8 mouse cellular contexts compared by ENCODE assay signal in genomic region chr15:78835200-78836085, GRCm38 (mm10). TPM values are rescaled to one million over a fixed set of nuclear protein-coding genes. Genes with fewer than 3 reads are reported as not detected.
DNase-seq lines count a peak whose midpoint lies in the region; ATAC-seq and TF ChIP-seq lines count a peak whose summit lies in the region.

No protein-coding gene starts in this region.

- intact Hi-C loops in left cerebral cortex, postnatal 25 days (cut with DNase I), result no loop called here

- TF ChIP-seq CTCF in brain, embryonic 14.5 days (IDR thresholded peaks at IDR 0.05; ENCODE audit: borderline replicate concordance, extremely low read depth, insufficient read depth, insufficient read length), result no peak

- H3K9me3 ChIP-seq in forebrain, embryonic 15.5 days, result no peaks in the 10 kb centered on the region
- no peaks in the 10 kb centered on the region for H3K9me3 ChIP-seq in hindbrain, embryonic 16.5 days (ENCODE audit: control insufficient read depth, low read length)
- H3K9me3 ChIP-seq in liver, embryonic 12.5 days (replicated peaks), result no peaks in the 10 kb centered on the region

- no peak for ATAC-seq in forebrain, embryonic 15.5 days (replicated peaks)
- ATAC-seq in hindbrain, embryonic 16.5 days, result peak; percentile 55
- peak; percentile 68 for ATAC-seq in liver, embryonic 12.5 days
- peak; percentile 40; the same call in 1 of the 2 replicates for ATAC-seq in monocyte, adult 5-6 weeks (replicated peaks; ENCODE audit: insufficient number of reproducible peaks, low FRiP score, low TSS enrichment, poor library complexity, severe bottlenecking)

- no peak for TF ChIP-seq POLR2A in brain, embryonic 14.5 days (IDR thresholded peaks at IDR 0.05; ENCODE audit: borderline replicate concordance, extremely low read depth, insufficient read depth, insufficient read length, poor library complexity, severe bottlenecking)

- H3K4me1 ChIP-seq in forebrain, embryonic 15.5 days, result peaks cover 41% of the 10 kb centered on the region
- H3K4me1 ChIP-seq in hindbrain, embryonic 16.5 days (ENCODE audit: control insufficient read depth, insufficient read depth, low read depth, low read length), result peaks cover 27% of the 10 kb centered on the region
- peaks cover 68% of the 10 kb centered on the region for H3K4me1 ChIP-seq in liver, embryonic 12.5 days

- no peaks in the 10 kb centered on the region for H3K36me3 ChIP-seq in forebrain, embryonic 15.5 days
- no peaks in the 10 kb centered on the region for H3K36me3 ChIP-seq in hindbrain, embryonic 16.5 days (ENCODE audit: control insufficient read depth, insufficient read depth, low read length)
- no peaks in the 10 kb centered on the region for H3K36me3 ChIP-seq in liver, embryonic 12.5 days

- DNase-seq in MEL-GATA-1-ER (ENCODE audit: extremely low read depth, low read depth), result peak; percentile 76
- peak; percentile 34 for DNase-seq in brain, embryonic 14.5 days (ENCODE audit: low read depth)
- DNase-seq in left cerebral cortex, postnatal 25 days (ENCODE audit: low spot score in 2 of 2), result no peak
- DNase-seq in urinary bladder, postnatal 4 days (ENCODE audit: low spot score in 2 of 2), result no peak

- H3K4me3 ChIP-seq in forebrain, embryonic 15.5 days, result no peak overlapping the region
- no peak overlapping the region for H3K4me3 ChIP-seq in hindbrain, embryonic 16.5 days (ENCODE audit: low read length)
- H3K4me3 ChIP-seq in liver, embryonic 12.5 days, result no peak overlapping the region

- H3K9ac ChIP-seq in forebrain, embryonic 15.5 days (replicated peaks), result no peak overlapping the region
- peak overlapping the region; percentile 44 for H3K9ac ChIP-seq in hindbrain, embryonic 16.5 days (ENCODE audit: low read depth, low read length)
- H3K9ac ChIP-seq in liver, embryonic 12.5 days, result 0 out of 2 replicates have a peak overlapping the region, but pooled peaks have one; percentile 9

- 25% methylated on average over 12 of the region's 12 CpGs for WGBS in forebrain, embryonic 15.5 days
- WGBS in hindbrain, embryonic 16.5 days, result 14% methylated on average over 11 of the region's 12 CpGs
- 11% methylated on average over 12 of the region's 12 CpGs for WGBS in liver, embryonic 12.5 days (ENCODE audit: insufficient replicate concordance)

- peak overlapping the region; percentile 64 for H3K27ac ChIP-seq in forebrain, embryonic 15.5 days (replicated peaks)
- H3K27ac ChIP-seq in hindbrain, embryonic 16.5 days (ENCODE audit: low read depth, low read length), result peak overlapping the region; percentile 78
- H3K27ac ChIP-seq in liver, embryonic 12.5 days, result peak overlapping the region; percentile 80

- no peak overlapping the region for H3K4me2 ChIP-seq in forebrain, embryonic 15.5 days (replicated peaks)
- H3K4me2 ChIP-seq in hindbrain, embryonic 16.5 days (ENCODE audit: low read length), result no peak overlapping the region
- peak overlapping the region; percentile 32 for H3K4me2 ChIP-seq in liver, embryonic 12.5 days

- H3K27me3 ChIP-seq in forebrain, embryonic 15.5 days, result no peaks in the 10 kb centered on the region
- H3K27me3 ChIP-seq in hindbrain, embryonic 16.5 days (replicated peaks; ENCODE audit: control insufficient read depth, insufficient read depth, low read length), result no peaks in the 10 kb centered on the region
- H3K27me3 ChIP-seq in liver, embryonic 12.5 days (replicated peaks), result peaks cover 25% of the 10 kb centered on the region

RNA-seq across cellular contexts. Expression of gene Cdc42ep1, which starts 7.0 kb away (rescaled TPM):
- polyA plus RNA-seq in brain, embryonic 14.5 days (2012; rRNA removed), result 9.3 and 13.5 TPM in 2 replicates
- polyA plus RNA-seq in forebrain, embryonic 15.5 days (2015; fragmentation: Nextera tagmentation; extraction: Ambion mirVana), result 7.6 and 9.0 TPM in 2 replicates
- 15.9 and 17.5 TPM in 2 replicates for polyA plus RNA-seq in hindbrain, embryonic 16.5 days (2015; fragmentation: Nextera tagmentation; extraction: Ambion mirVana)
- polyA plus RNA-seq in liver, embryonic 12.5 days (2016; fragmentation: Nextera tagmentation; extraction: Ambion mirVana), result 17.6 and 18.1 TPM in 2 replicates
- total RNA-seq in monocyte, adult 5-6 weeks (2017), result 0.29 to 1.2 TPM (median 0.75 TPM) in 3 replicates
- 10 to 100 TPM; 11.9 to 13.2 TPM for total RNA-seq in left cerebral cortex, postnatal 25 days (2021)

RNA-seq across cellular contexts. Expression of gene Lgals2, which starts 19.9 kb away (rescaled TPM):
- 0.16 and 0.19 TPM in 2 replicates for polyA plus RNA-seq in brain, embryonic 14.5 days (2012; rRNA removed)
- polyA plus RNA-seq in forebrain, embryonic 15.5 days (2015; fragmentation: Nextera tagmentation; extraction: Ambion mirVana), result not detected in 2 replicates
- polyA plus RNA-seq in hindbrain, embryonic 16.5 days (2015; fragmentation: Nextera tagmentation; extraction: Ambion mirVana), result not detected in 2 replicates
- 7.0 and 9.5 TPM in 2 replicates for polyA plus RNA-seq in liver, embryonic 12.5 days (2016; fragmentation: Nextera tagmentation; extraction: Ambion mirVana)
- total RNA-seq in monocyte, adult 5-6 weeks (2017), result not detected in 3 replicates
- total RNA-seq in left cerebral cortex, postnatal 25 days (2021), result not detected

RNA-seq across cellular contexts. Expression of gene Card10, which starts 32.6 kb away (rescaled TPM):
- 5.1 and 5.5 TPM in 2 replicates for polyA plus RNA-seq in brain, embryonic 14.5 days (2012; rRNA removed)
- 1.3 and 1.7 TPM in 2 replicates for polyA plus RNA-seq in forebrain, embryonic 15.5 days (2015; fragmentation: Nextera tagmentation; extraction: Ambion mirVana)
- 2.5 and 2.8 TPM in 2 replicates for polyA plus RNA-seq in hindbrain, embryonic 16.5 days (2015; fragmentation: Nextera tagmentation; extraction: Ambion mirVana)
- 2.3 and 2.5 TPM in 2 replicates for polyA plus RNA-seq in liver, embryonic 12.5 days (2016; fragmentation: Nextera tagmentation; extraction: Ambion mirVana)
- total RNA-seq in monocyte, adult 5-6 weeks (2017), result 0.21 to 3.7 TPM (median 2.1 TPM) in 3 replicates
- 1 to 10 TPM; 3.9 to 4.2 TPM for total RNA-seq in left cerebral cortex, postnatal 25 days (2021)

RNA-seq across cellular contexts. Expression of gene Gga1, which starts 41.5 kb away (rescaled TPM):
- 76.1 and 79.1 TPM in 2 replicates for polyA plus RNA-seq in brain, embryonic 14.5 days (2012; rRNA removed)
- polyA plus RNA-seq in forebrain, embryonic 15.5 days (2015; fragmentation: Nextera tagmentation; extraction: Ambion mirVana), result 60.3 and 62.0 TPM in 2 replicates
- 46.1 and 51.8 TPM in 2 replicates for polyA plus RNA-seq in hindbrain, embryonic 16.5 days (2015; fragmentation: Nextera tagmentation; extraction: Ambion mirVana)
- polyA plus RNA-seq in liver, embryonic 12.5 days (2016; fragmentation: Nextera tagmentation; extraction: Ambion mirVana), result 32.2 and 33.5 TPM in 2 replicates
- 18.3 to 37.9 TPM (median 20.8 TPM) in 3 replicates for total RNA-seq in monocyte, adult 5-6 weeks (2017)
- 10 to 100 TPM; 58.0 to 61.2 TPM for total RNA-seq in left cerebral cortex, postnatal 25 days (2021)

Comparison
In these comparisons a context has a peak if more than half of its experiments do, and no peak if none do; other contexts are left out.
1. DNase-seq: peak in MEL-GATA-1-ER (single experiment) and brain, embryonic 14.5 days (single experiment); none in left cerebral cortex, postnatal 25 days (0 of 2) and urinary bladder, postnatal 4 days (0 of 2).
2. Peak in every context shown above with its lines, with median percentiles within 50 percentile points of each other: H3K27ac ChIP-seq.